Mouse (Mus musculus): ENCODE measurements around the gene Tnfrsf1b.

The Tnfrsf1b gene

GRCm38 (mm10) chr4:145221379-145221778, 25.3 kb downstream of the Tnfrsf1b start:
- Histone ChIP-seq H3K27me3 (ENCODE audit: insufficient read depth, low read length) (no peaks in the 10 kb centered on the region), H3K36me3 (ENCODE audit: insufficient read depth, low read length) (peaks cover 61% of the 10 kb centered on the region), H3K9me3 (ENCODE audit: low read length) (no peaks in the 10 kb centered on the region), H3K4me3 (replicated peaks; ENCODE audit: low read length) (no peak overlapping the region), H3K4me1 (replicated peaks; ENCODE audit: low read depth, low read length) (peaks cover 10% of the 10 kb centered on the region)
- no peak for TF ChIP-seq NANOG (IDR thresholded peaks at IDR 0.05; ENCODE audit: borderline replicate concordance, low read length)
- no peak for TF ChIP-seq CTCF (conservative IDR thresholded peaks at IDR 0.05; ENCODE audit: low read length)
- no peak for TF ChIP-seq POU5F1 (IDR thresholded peaks at IDR 0.05; ENCODE audit: borderline replicate concordance, low read length)

- Histone ChIP-seq H3K4me1 (replicated peaks; ENCODE audit: low read depth, low read length) (peaks cover 22% of the 10 kb centered on the region), H3K36me3 (ENCODE audit: insufficient read depth, low read length) (peaks cover 71% of the 10 kb centered on the region), H3K27me3 (ENCODE audit: insufficient read depth, low read length) (no peaks in the 10 kb centered on the region), H3K4me3 (replicated peaks; ENCODE audit: low read length) (no peak overlapping the region), H3K9me3 (ENCODE audit: low read length) (peaks cover 10% of the 10 kb centered on the region; the same call in 1 of the 2 replicates)
- no peak for TF ChIP-seq NANOG (IDR thresholded peaks at IDR 0.05; ENCODE audit: borderline replicate concordance, low read length)
- no peak for TF ChIP-seq POU5F1 (IDR thresholded peaks at IDR 0.05; ENCODE audit: borderline replicate concordance, low read length)
- TF ChIP-seq CTCF (conservative IDR thresholded peaks at IDR 0.05; ENCODE audit: low read length), result no peak
Measured at GRCm38 (mm10) chr4:145220001-145220400, 26.7 kb downstream of the Tnfrsf1b start.

GRCm38 (mm10) chr4:145219240-145219985, 27.3 kb downstream of the Tnfrsf1b start:
- H3K9me3 ChIP-seq (ENCODE audit: low read length), result peaks cover 10% of the 10 kb centered on the region; the same call in 1 of the 2 replicates
- H3K4me1 ChIP-seq (replicated peaks; ENCODE audit: low read depth, low read length), result peaks cover 27% of the 10 kb centered on the region
- peaks cover 67% of the 10 kb centered on the region for H3K36me3 ChIP-seq (ENCODE audit: insufficient read depth, low read length)
- no peaks in the 10 kb centered on the region for H3K27me3 ChIP-seq (ENCODE audit: insufficient read depth, low read length)
- no peak for TF ChIP-seq NANOG (IDR thresholded peaks at IDR 0.05; ENCODE audit: borderline replicate concordance, low read length)
- TF ChIP-seq POU5F1 (IDR thresholded peaks at IDR 0.05; ENCODE audit: borderline replicate concordance, low read length), result no peak
- peak; percentile 72 for TF ChIP-seq CTCF (conservative IDR thresholded peaks at IDR 0.05; ENCODE audit: low read length)
- no peak overlapping the region for H3K4me3 ChIP-seq (replicated peaks; ENCODE audit: low read length)

- H3K4me3 ChIP-seq (replicated peaks; ENCODE audit: low read length), result no peak overlapping the region
Measured at GRCm38 (mm10) chr4:145217837-145218236, 28.8 kb downstream of the Tnfrsf1b start.

DNA sequence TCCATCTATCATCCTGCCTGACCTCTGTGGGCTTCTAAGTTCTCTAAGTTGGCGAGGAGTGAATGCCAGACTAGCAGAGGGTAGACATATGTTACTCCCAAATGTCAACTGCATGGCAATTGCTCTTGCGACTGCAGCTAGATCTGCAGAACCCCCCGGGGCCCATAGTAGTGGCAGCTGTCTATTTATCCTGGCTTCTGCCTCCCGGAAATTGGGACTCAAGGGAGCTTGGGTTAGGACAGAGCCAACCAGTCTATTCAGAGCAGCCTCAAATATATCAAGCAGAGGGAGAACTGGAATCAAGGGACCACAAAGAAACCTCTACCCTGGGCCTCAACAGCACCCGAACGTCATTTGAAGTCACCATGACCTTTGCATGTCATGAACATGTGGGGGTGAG, 29.6 kb downstream of the Tnfrsf1b start:
- peaks cover 45% of the 10 kb centered on the region for H3K4me1 ChIP-seq (replicated peaks; ENCODE audit: low read depth, low read length)
- peaks cover 50% of the 10 kb centered on the region for H3K36me3 ChIP-seq (ENCODE audit: insufficient read depth, low read length)
- H3K27me3 ChIP-seq (ENCODE audit: insufficient read depth, low read length), result no peaks in the 10 kb centered on the region
- peaks cover 10% of the 10 kb centered on the region; the same call in 1 of the 2 replicates for H3K9me3 ChIP-seq (ENCODE audit: low read length)
- TF ChIP-seq CTCF (conservative IDR thresholded peaks at IDR 0.05; ENCODE audit: low read length), result no peak
- no peak for TF ChIP-seq NANOG (IDR thresholded peaks at IDR 0.05; ENCODE audit: borderline replicate concordance, low read length)
- no peak for TF ChIP-seq POU5F1 (IDR thresholded peaks at IDR 0.05; ENCODE audit: borderline replicate concordance, low read length)
- H3K4me3 ChIP-seq (replicated peaks; ENCODE audit: low read length), result no peak overlapping the region

More at GRCm38 (mm10) chr4:145217837-145218236, 28.8 kb downstream of the Tnfrsf1b start:
- no peaks in the 10 kb centered on the region for H3K27me3 ChIP-seq (ENCODE audit: insufficient read depth, low read length)
- peaks cover 54% of the 10 kb centered on the region for H3K36me3 ChIP-seq (ENCODE audit: insufficient read depth, low read length)
- peaks cover 10% of the 10 kb centered on the region; the same call in 1 of the 2 replicates for H3K9me3 ChIP-seq (ENCODE audit: low read length)
- H3K4me1 ChIP-seq (replicated peaks; ENCODE audit: low read depth, low read length), result peaks cover 41% of the 10 kb centered on the region
- no peak for TF ChIP-seq POU5F1 (IDR thresholded peaks at IDR 0.05; ENCODE audit: borderline replicate concordance, low read length)
- TF ChIP-seq NANOG (IDR thresholded peaks at IDR 0.05; ENCODE audit: borderline replicate concordance, low read length), result no peak
- no peak for TF ChIP-seq CTCF (conservative IDR thresholded peaks at IDR 0.05; ENCODE audit: low read length)

- H3K36me3 ChIP-seq (ENCODE audit: insufficient read depth, low read length), result peaks cover 44% of the 10 kb centered on the region
- TF ChIP-seq POU5F1 (IDR thresholded peaks at IDR 0.05; ENCODE audit: borderline replicate concordance, low read length), result no peak
- H3K4me1 ChIP-seq (replicated peaks; ENCODE audit: low read depth, low read length), result peaks cover 57% of the 10 kb centered on the region
- peak overlapping the region; percentile 59; the same call in 1 of the 2 replicates for H3K4me3 ChIP-seq (replicated peaks; ENCODE audit: low read length)
- H3K9me3 ChIP-seq (ENCODE audit: low read length), result peaks cover 10% of the 10 kb centered on the region; the same call in 1 of the 2 replicates
- no peaks in the 10 kb centered on the region for H3K27me3 ChIP-seq (ENCODE audit: insufficient read depth, low read length)
Measured at GRCm38 (mm10) chr4:145215396-145215795, 31.3 kb downstream of the Tnfrsf1b start.

- Histone ChIP-seq H3K4me3 (replicated peaks; ENCODE audit: low read length) (peak overlapping the region; percentile 59), H3K36me3 (ENCODE audit: insufficient read depth, low read length) (peaks cover 44% of the 10 kb centered on the region), H3K4me1 (replicated peaks; ENCODE audit: low read depth, low read length) (peaks cover 57% of the 10 kb centered on the region), H3K9me3 (ENCODE audit: low read length) (peaks cover 10% of the 10 kb centered on the region; the same call in 1 of the 2 replicates), H3K27me3 (ENCODE audit: insufficient read depth, low read length) (no peaks in the 10 kb centered on the region)
- TF ChIP-seq CTCF (conservative IDR thresholded peaks at IDR 0.05; ENCODE audit: low read length) (no peak), POU5F1 (IDR thresholded peaks at IDR 0.05; ENCODE audit: borderline replicate concordance, low read length) (no peak), NANOG (IDR thresholded peaks at IDR 0.05; ENCODE audit: borderline replicate concordance, low read length) (no peak)
Measured at GRCm38 (mm10) chr4:145214786-145215174, 31.9 kb downstream of the Tnfrsf1b start.

DNA sequence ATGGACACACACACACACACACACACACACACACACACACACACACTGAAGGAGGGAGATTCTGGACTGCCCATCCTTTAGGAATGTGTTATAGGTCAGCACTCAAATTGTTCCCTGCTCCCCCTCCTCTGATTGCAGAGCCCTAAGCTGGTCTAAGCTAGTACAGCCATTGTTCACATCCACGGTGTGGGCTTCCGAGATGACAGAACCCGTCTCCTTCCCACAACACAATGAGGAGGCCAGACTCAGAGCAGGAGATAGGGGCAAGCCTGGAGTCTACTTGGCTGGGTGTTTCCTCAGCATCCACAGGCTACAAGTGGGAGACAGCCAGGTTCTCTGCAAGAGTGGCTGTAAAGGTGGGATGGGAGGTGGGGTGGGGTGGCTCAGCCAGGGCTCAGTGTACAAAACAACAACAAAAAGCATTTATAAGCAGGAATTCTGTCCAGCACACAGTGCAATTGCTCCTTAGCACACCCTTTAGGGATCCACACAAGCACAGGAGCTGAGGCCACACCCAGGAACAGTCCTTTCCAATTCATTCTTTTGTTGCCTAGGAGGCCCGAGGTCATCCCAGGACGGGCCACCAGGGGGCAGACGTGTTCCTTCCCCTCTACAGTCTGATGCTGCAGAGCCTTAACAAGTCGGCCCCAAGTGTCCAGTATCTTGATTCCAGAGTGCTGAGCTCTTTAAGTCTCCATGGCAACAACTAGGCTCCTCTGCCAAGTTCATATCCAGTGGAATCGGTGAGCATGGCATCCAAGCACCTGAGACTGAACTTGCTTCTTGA, 32.5 kb downstream of the Tnfrsf1b start:
- peaks cover 41% of the 10 kb centered on the region for H3K36me3 ChIP-seq (ENCODE audit: insufficient read depth, low read length)
- no peaks in the 10 kb centered on the region for H3K27me3 ChIP-seq (ENCODE audit: insufficient read depth, low read length)
- peaks cover 10% of the 10 kb centered on the region; the same call in 1 of the 2 replicates for H3K9me3 ChIP-seq (ENCODE audit: low read length)
- H3K4me1 ChIP-seq (replicated peaks; ENCODE audit: low read depth, low read length), result peaks cover 58% of the 10 kb centered on the region
- H3K4me3 ChIP-seq (replicated peaks; ENCODE audit: low read length), result peak overlapping the region; percentile 59
- TF ChIP-seq NANOG (IDR thresholded peaks at IDR 0.05; ENCODE audit: borderline replicate concordance, low read length) (no peak), POU5F1 (IDR thresholded peaks at IDR 0.05; ENCODE audit: borderline replicate concordance, low read length) (no peak), CTCF (conservative IDR thresholded peaks at IDR 0.05; ENCODE audit: low read length) (peak; percentile 91)
